Mouse (Mus musculus): ENCODE measurements around the gene Ptgs1. TPM values are rescaled to one million over a fixed set of nuclear protein-coding genes. Genes with fewer than 3 reads are reported as not detected.

Ptgs1 gene
- total RNA-seq, 2 experiments from 2014 or later, result 16.9 to 21.3 TPM

GRCm38 (mm10) chr2:36236889-36237288 is 6.7 kb downstream of the Ptgs1 start:
- TF ChIP-seq CTCF (IDR thresholded peaks at IDR 0.05), result no peak
- intact Hi-C loops (cut with DNase I), result no loop called here
- Histone ChIP-seq H3K4me3 (no peak overlapping the region), H3K27ac (no peak overlapping the region)
- no peak for DNase-seq (ENCODE audit: extremely low spot score in 1 of 2, low spot score in 2 of 2)

DNA sequence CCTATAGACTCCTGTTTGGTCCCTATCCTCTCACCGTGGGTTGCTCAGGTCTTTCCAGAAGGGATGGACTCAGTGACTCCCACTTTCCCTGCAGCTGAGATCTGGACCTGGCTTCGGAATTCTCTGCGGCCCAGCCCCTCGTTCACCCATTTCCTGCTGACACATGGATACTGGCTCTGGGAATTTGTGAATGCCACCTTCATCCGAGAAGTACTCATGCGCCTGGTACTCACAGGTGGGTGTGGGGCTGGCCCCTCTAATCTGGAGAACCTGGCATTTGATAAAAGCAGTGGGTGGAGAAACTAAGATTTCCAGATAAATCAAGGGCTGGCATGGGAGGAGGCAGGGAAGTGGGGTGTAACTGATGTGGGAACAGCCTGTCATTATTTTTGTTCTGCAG is 7.3 kb downstream of the Ptgs1 start:
- intact Hi-C loops (cut with DNase I), result no loop called here
- Histone ChIP-seq H3K4me3 (no peak overlapping the region), H3K27ac (no peak overlapping the region)
- DNase-seq (ENCODE audit: extremely low spot score in 1 of 2, low spot score in 2 of 2), result no peak
- no peak for TF ChIP-seq CTCF (IDR thresholded peaks at IDR 0.05)

DNA sequence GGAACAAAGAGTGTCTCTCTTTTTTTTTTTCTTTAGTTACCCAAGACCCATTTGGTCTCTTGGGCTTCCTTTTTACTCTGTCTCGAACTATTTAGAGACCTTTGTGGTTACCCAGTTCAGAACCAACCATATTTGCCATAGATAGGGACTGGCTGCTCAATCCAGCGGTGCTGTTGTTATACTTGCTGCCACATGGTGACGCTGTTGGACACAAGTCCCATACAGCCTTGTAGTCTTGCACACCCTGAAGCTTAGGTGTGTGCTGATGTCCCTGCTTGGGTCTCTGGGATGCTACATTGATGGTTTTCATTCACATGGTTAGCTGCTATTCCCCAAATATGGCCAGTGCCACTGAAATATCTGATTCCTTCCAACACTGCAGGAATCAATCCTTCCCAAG is 8.2 kb downstream of the Ptgs1 start:
- DNase-seq (ENCODE audit: extremely low spot score in 1 of 2, low spot score in 2 of 2), result no peak
- intact Hi-C loops (cut with DNase I), result no loop called here
- Histone ChIP-seq H3K27ac (no peak overlapping the region), H3K4me3 (no peak overlapping the region)
- TF ChIP-seq CTCF (IDR thresholded peaks at IDR 0.05), result peak; percentile 5

DNA sequence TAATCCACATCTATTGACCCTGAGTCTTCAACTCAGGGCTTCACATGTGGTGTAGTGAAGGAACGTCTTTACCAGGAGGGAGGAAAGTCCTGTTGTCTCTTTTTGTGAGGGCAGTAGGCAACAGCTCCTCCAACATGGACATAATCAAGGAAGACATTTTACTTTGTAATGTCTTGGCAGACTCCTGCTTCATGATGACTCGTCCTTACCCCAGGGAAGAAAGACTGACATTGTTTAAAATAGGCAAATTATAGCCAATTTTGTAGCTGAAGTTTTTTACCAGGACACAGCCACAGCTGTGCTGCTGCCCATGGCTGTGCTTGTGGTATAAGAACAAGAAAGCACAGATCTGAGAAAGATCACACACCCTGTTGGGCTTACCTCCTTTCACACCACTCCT is 8.7 kb downstream of the Ptgs1 start:
- intact Hi-C loops (cut with DNase I), result no loop called here
- Histone ChIP-seq H3K27ac (no peak overlapping the region), H3K4me3 (no peak overlapping the region)
- no peak for DNase-seq (ENCODE audit: extremely low spot score in 1 of 2, low spot score in 2 of 2)
- TF ChIP-seq CTCF (IDR thresholded peaks at IDR 0.05), result no peak

DNA sequence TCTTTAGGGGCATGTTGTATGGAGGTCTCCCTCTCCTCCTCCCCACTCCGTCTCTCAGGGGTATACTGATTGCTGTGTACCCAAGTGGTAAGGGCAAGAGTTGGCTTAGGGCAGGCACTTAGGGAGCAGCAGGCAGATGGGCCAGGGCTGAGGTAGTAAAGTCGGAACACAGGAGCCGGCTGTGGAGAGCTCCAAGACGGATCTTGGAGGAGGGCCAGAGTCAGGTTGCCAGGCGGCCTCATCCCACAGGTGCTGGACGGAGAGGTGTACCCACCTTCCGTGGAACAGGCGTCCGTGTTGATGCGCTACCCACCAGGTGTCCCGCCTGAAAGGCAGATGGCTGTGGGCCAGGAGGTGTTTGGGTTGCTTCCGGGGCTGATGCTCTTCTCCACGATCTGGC is 12.3 kb downstream of the Ptgs1 start:
- no peak for DNase-seq (ENCODE audit: extremely low spot score in 1 of 2, low spot score in 2 of 2)
- Histone ChIP-seq H3K4me3 (no peak overlapping the region), H3K27ac (no peak overlapping the region)
- intact Hi-C loops (cut with DNase I), result no loop called here
- TF ChIP-seq CTCF (IDR thresholded peaks at IDR 0.05), result no peak

DNA sequence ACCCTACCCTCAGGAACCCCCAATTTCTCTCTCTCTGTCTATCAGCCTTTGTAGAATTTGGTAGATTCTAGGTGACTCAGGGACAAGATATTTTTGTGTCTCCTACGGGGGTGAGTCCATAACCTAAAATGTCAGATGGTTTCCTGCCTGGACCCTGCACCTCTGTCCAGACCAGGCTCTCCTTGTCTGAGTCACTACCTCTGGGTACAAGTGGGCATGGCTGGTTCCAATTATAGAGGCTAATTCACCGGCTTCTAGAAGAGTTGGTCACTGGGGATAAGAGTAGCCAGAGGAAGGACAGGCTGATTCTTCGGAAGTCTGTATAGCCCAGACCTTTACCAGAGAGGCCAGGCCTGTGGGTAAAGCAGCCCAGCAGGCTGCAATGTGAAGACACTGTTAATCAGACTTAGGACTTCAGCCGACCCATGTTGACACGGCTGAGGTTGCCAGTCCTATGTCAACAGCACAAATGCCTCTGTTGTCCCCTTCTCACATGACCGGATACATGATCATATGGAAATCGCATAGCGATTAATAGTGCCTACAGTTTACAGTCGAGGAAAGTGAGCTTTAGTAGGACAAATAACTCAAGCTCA is 13.2 kb downstream of the Ptgs1 start:
- no peak overlapping the region for H3K27ac ChIP-seq
- TF ChIP-seq CTCF (IDR thresholded peaks at IDR 0.05), result no peak
- no peak for DNase-seq (ENCODE audit: extremely low spot score in 1 of 2, low spot score in 2 of 2)
- no peak overlapping the region for H3K4me3 ChIP-seq
- intact Hi-C loops (cut with DNase I), result no loop called here

- intact Hi-C loops (cut with DNase I), result no loop called here
These were observed 13.7 kb downstream of the Ptgs1 start for GRCm38 (mm10) chr2:36243892-36244309.

GRCm38 (mm10) chr2:36244705-36245104 is 14.5 kb downstream of the Ptgs1 start:
- H3K27ac ChIP-seq, result no peak overlapping the region
- H3K4me3 ChIP-seq, result no peak overlapping the region
- no peak for TF ChIP-seq CTCF (IDR thresholded peaks at IDR 0.05)
- intact Hi-C loops (cut with DNase I), result no loop called here
- DNase-seq (ENCODE audit: extremely low spot score in 1 of 2, low spot score in 2 of 2), result no peak

More at GRCm38 (mm10) chr2:36243892-36244309, 13.7 kb downstream of the Ptgs1 start:
- no peak overlapping the region for H3K27ac ChIP-seq
- no peak for TF ChIP-seq CTCF (IDR thresholded peaks at IDR 0.05)
- no peak overlapping the region for H3K4me3 ChIP-seq
- no peak for DNase-seq (ENCODE audit: extremely low spot score in 1 of 2, low spot score in 2 of 2)

DNA sequence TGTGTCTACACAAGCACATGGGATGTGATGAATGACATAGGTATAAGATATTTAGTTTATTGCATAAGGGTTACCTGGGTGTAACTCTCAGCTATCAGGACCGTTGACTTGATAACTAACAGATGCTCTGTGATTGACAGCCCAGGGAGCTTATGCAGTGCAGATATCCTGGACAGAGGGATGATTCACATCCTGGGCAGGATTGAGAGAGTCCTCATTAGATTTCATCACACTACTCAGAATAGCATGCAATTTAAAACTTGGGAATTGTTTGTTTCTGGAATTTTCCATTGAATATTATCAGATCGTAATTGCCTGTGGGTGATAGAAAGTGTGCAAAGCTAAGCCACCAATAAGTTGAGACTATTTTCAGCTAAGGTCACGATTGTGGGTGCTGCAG is 17.7 kb downstream of the Ptgs1 start:
- Histone ChIP-seq H3K4me3 (no peak overlapping the region), H3K27ac (no peak overlapping the region)
- no peak for TF ChIP-seq CTCF (IDR thresholded peaks at IDR 0.05)
- no peak for DNase-seq (ENCODE audit: extremely low spot score in 1 of 2, low spot score in 2 of 2)
- intact Hi-C loops (cut with DNase I), result no loop called here

- no peak overlapping the region for H3K4me3 ChIP-seq
- no peak overlapping the region for H3K27ac ChIP-seq
- no peak for TF ChIP-seq CTCF (IDR thresholded peaks at IDR 0.05)
- no peak for DNase-seq (ENCODE audit: extremely low spot score in 1 of 2, low spot score in 2 of 2)
- intact Hi-C loops (cut with DNase I), result no loop called here
These were observed 20.9 kb downstream of the Ptgs1 start for GRCm38 (mm10) chr2:36251156-36251555.

DNA sequence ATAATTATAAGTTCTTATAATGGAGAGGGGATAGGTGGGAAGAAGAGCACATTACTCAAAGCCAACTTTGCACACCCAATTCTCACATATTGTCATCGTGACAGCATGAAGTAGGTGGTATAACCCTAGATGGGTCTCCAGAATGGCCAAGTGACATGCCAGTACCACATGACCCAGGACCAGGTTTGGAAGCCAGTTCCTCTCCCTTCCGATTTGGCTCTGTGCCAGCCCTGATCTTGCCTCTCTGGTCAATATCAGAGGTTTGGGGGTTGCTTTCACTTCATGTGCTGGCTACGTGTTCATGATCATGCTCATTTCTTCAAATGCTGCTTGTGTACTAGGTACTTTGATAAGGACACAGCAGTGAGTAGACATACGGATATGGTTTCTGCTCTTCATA is 22.3 kb downstream of the Ptgs1 start:
- no peak for DNase-seq (ENCODE audit: extremely low spot score in 1 of 2, low spot score in 2 of 2)
- no peak overlapping the region for H3K27ac ChIP-seq
- intact Hi-C loops (cut with DNase I), result no loop called here
- H3K4me3 ChIP-seq, result no peak overlapping the region
- no peak for TF ChIP-seq CTCF (IDR thresholded peaks at IDR 0.05)

GRCm38 (mm10) chr2:36254445-36254844 is 24.2 kb downstream of the Ptgs1 start:
- no peak for DNase-seq (ENCODE audit: extremely low spot score in 1 of 2, low spot score in 2 of 2)
- Histone ChIP-seq H3K27ac (no peak overlapping the region), H3K4me3 (no peak overlapping the region)
- intact Hi-C loops (cut with DNase I), result no loop called here
- TF ChIP-seq CTCF (IDR thresholded peaks at IDR 0.05), result no peak

DNA sequence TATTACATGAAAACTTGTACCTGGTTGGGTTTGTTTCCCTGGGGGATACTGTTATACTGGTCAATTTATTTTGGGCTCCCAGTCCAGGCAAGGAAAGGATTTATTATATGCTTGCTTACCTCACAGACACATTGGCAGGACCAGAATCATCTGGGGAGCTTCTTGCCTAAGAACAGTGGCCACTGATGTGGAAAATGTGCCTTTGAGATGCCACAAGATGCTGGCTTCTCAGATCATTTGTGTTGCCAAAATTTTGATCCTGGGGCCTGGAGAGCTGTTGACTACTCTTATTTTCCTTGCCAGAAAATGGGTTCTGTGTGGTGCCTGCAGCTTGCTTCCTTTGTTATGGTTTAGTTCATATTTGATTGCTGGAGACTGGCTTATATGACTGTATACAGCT is 26.7 kb downstream of the Ptgs1 start:
- Histone ChIP-seq H3K27ac (no peak overlapping the region), H3K4me3 (no peak overlapping the region)
- intact Hi-C loops (cut with DNase I), result no loop called here
- no peak for DNase-seq (ENCODE audit: extremely low spot score in 1 of 2, low spot score in 2 of 2)
- no peak for TF ChIP-seq CTCF (IDR thresholded peaks at IDR 0.05)

Data from left cerebral cortex, adult 2 months (tissue).